Mouse (Mus musculus) embryonic fibroblast, embryonic 13.5 days (primary cell): ENCODE measurements around the gene Asb4. TPM values are rescaled to one million over a fixed set of nuclear protein-coding genes. Genes with fewer than 3 reads are reported as not detected.
A peak's percentile ranks its signal among the peaks of the same experiment; 100 is the strongest.

ENCODE experiments used
- H3K27ac ChIP-seq: 2 replicates; pipeline ENCODE4 v1.5.1; 2012; ENCODE audit warnings: low read length, control low read depth, inconsistent platforms; ENCODE audit not compliant: insufficient read depth
- H3K4me1 ChIP-seq: 2 replicates; pipeline ENCODE4 v1.6.1; 2011; ENCODE audit warnings: low read length; ENCODE audit not compliant: control insufficient read depth, insufficient read depth
- H3K4me3 ChIP-seq: 2 replicates; pipeline ENCODE4 v1.5.1; 2011; ENCODE audit warnings: mild to moderate bottlenecking, control low read depth, low read length; ENCODE audit not compliant: insufficient read depth
- CTCF ChIP-seq: IDR thresholded peaks from 2 replicates; pipeline ENCODE4 v1.5.1; 2011; ENCODE audit warnings: mild to moderate bottlenecking, control low read depth, low read length, moderate library complexity, borderline replicate concordance; ENCODE audit not compliant: insufficient read depth
- POLR2A ChIP-seq: IDR thresholded peaks from 2 replicates; pipeline ENCODE4 v1.6.1; 2011; ENCODE audit warnings: low read depth, mild to moderate bottlenecking, control low read depth, low read length, moderate library complexity
- polyA plus RNA-seq: library from polyadenylated mRNA; stranded (reverse); fragments of >200 nt; gene quantifications from 2 replicates; pipeline ENCODE4 v1.2.4, GENCODE M21; 2011; ENCODE audit warnings: low read depth; ENCODE audit not compliant: missing spikeins, insufficient read length

The Asb4 gene
- polyA plus RNA-seq, 1 experiment, result 4.4 TPM

- H3K27ac ChIP-seq, result no peak overlapping the region
- TF ChIP-seq CTCF (peak; percentile 56; the same call in 1 of the 2 replicates), POLR2A (no peak)
- no peak overlapping the region for H3K4me3 ChIP-seq
- H3K4me1 ChIP-seq, result no peaks in the 10 kb centered on the region; the same call in 1 of the 2 replicates
Measured at GRCm38 (mm10) chr6:5410697-5411391, 27.7 kb downstream of the Asb4 start.

GRCm38 (mm10) chr6:5413282-5413681 is 30.1 kb downstream of the Asb4 start:
- H3K27ac ChIP-seq, result no peak overlapping the region
- no peaks in the 10 kb centered on the region; the same call in 1 of the 2 replicates for H3K4me1 ChIP-seq
- no peak overlapping the region for H3K4me3 ChIP-seq
- TF ChIP-seq POLR2A, result no peak
- no peak for TF ChIP-seq CTCF

GRCm38 (mm10) chr6:5421442-5421841 is 38.3 kb downstream of the Asb4 start:
- TF ChIP-seq POLR2A, result no peak
- no peak for TF ChIP-seq CTCF
- Histone ChIP-seq H3K4me1 (peaks cover 2% of the 10 kb centered on the region; the same call in 1 of the 2 replicates), H3K27ac (peak overlapping the region; percentile 73; the same call in 1 of the 2 replicates), H3K4me3 (no peak overlapping the region)

- Histone ChIP-seq H3K4me3 (no peak overlapping the region), H3K27ac (no peak overlapping the region), H3K4me1 (peaks cover 2% of the 10 kb centered on the region; the same call in 1 of the 2 replicates)
- TF ChIP-seq CTCF, result no peak
- no peak for TF ChIP-seq POLR2A
Measured at GRCm38 (mm10) chr6:5422386-5422785, 39.2 kb downstream of the Asb4 start.

GRCm38 (mm10) chr6:5423594-5423993 is 40.4 kb downstream of the Asb4 start:
- Histone ChIP-seq H3K4me1 (peaks cover 2% of the 10 kb centered on the region; the same call in 1 of the 2 replicates), H3K27ac (no peak overlapping the region), H3K4me3 (no peak overlapping the region)
- no peak for TF ChIP-seq CTCF
- no peak for TF ChIP-seq POLR2A

- no peaks in the 10 kb centered on the region; the same call in 1 of the 2 replicates for H3K4me1 ChIP-seq
- TF ChIP-seq POLR2A (no peak), CTCF (no peak)
- H3K27ac ChIP-seq, result no peak overlapping the region
- H3K4me3 ChIP-seq, result no peak overlapping the region
Measured at GRCm38 (mm10) chr6:5427033-5427432, 43.8 kb downstream of the Asb4 start.

GRCm38 (mm10) chr6:5429562-5429961 is 46.4 kb downstream of the Asb4 start:
- no peaks in the 10 kb centered on the region; the same call in 1 of the 2 replicates for H3K4me1 ChIP-seq
- no peak overlapping the region for H3K4me3 ChIP-seq
- no peak overlapping the region for H3K27ac ChIP-seq
- TF ChIP-seq CTCF, result no peak
- TF ChIP-seq POLR2A, result no peak

GRCm38 (mm10) chr6:5429982-5430550 is 46.9 kb downstream of the Asb4 start:
- no peaks in the 10 kb centered on the region; the same call in 1 of the 2 replicates for H3K4me1 ChIP-seq
- H3K27ac ChIP-seq, result no peak overlapping the region
- TF ChIP-seq CTCF, result no peak
- TF ChIP-seq POLR2A, result no peak
- H3K4me3 ChIP-seq, result no peak overlapping the region

GRCm38 (mm10) chr6:5433887-5434286 is 50.7 kb downstream of the Asb4 start:
- Histone ChIP-seq H3K4me3 (no peak overlapping the region), H3K27ac (no peak overlapping the region), H3K4me1 (no peaks in the 10 kb centered on the region; the same call in 1 of the 2 replicates)
- TF ChIP-seq POLR2A (no peak), CTCF (no peak)

GRCm38 (mm10) chr6:5437757-5438156 is 54.6 kb downstream of the Asb4 start:
- Histone ChIP-seq H3K27ac (no peak overlapping the region), H3K4me1 (0 out of 2 replicates have a peak, but pooled peaks cover 3% of the 10 kb centered on the region), H3K4me3 (no peak overlapping the region)
- no peak for TF ChIP-seq POLR2A
- no peak for TF ChIP-seq CTCF
